Mouse (Mus musculus): ENCODE measurements at regions not wholly inside any gene's neighbourhood (a gene's known extent, or its start where the extent isn't known, plus 50 kb on each side); places are given as distances from the start of the nearest gene placed in this dataset.

DNA sequence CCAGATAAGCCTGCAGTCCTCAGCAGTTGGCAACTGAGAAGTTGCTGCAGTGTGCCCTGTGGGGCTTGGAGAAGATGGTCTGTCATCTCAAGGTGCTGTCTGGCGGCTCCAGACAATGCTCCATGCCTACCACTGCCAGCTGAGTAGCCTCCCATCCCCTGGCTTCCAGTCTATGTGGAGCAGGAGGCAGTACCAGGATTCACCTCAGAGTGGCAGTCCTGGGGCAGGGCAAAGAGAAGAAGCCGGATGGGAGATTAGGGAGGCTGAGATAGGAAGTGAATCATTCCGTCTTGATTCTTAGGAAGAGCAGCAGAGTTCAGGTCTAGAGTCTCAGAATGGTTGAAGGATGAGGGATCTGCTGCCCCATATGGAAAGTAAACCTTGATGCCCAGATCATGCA, 198.1 kb upstream of the H2al1a start:
- TF ChIP-seq ZNF384 (IDR thresholded peaks at IDR 0.05; ENCODE audit: low read depth, low read length) (no peak), MAFK (IDR thresholded peaks at IDR 0.05; ENCODE audit: insufficient read depth, low read depth, low read length) (no peak), ZC3H11A (IDR thresholded peaks at IDR 0.05; ENCODE audit: borderline replicate concordance, low read depth, low read length) (no peak), CHD2 (IDR thresholded peaks at IDR 0.05; ENCODE audit: low read depth, low read length) (no peak), HCFC1 (IDR thresholded peaks at IDR 0.05; ENCODE audit: borderline replicate concordance, insufficient read depth, low read length) (no peak)
- in situ Hi-C loops (cut with MboI; ENCODE audit: low sequenced_read_pairs in 2 of 2, unreplicated experiment in 2 of 2), result no loop called here
- Histone ChIP-seq H3K36me3 (ENCODE audit: control insufficient read depth, insufficient read depth, low read length, poor library complexity, severe bottlenecking) (no peaks in the 10 kb centered on the region), H3K9ac (ENCODE audit: insufficient read depth, low read depth, low read length, poor library complexity, severe bottlenecking) (no peak overlapping the region), H3K4me3 (ENCODE audit: insufficient read depth in 1 of 2, low read depth in 1 of 2, low read length in 2 of 2, poor library complexity in 1 of 2, severe bottlenecking in 1 of 2) (no peak overlapping the region), H3K27ac (ENCODE audit: insufficient read depth, low read depth, low read length, poor library complexity, severe bottlenecking) (no peak overlapping the region), H3K4me1 (ENCODE audit: control insufficient read depth in 2 of 2, insufficient read depth in 2 of 2, low read length in 2 of 2, poor library complexity in 1 of 2) (no peaks in the 10 kb centered on the region), H3K9me3 (ENCODE audit: control insufficient read depth, insufficient read depth, low read depth, low read length) (no peaks in the 10 kb centered on the region)
- DNase-seq (ENCODE audit: low read depth, low spot score), result no peak

DNA sequence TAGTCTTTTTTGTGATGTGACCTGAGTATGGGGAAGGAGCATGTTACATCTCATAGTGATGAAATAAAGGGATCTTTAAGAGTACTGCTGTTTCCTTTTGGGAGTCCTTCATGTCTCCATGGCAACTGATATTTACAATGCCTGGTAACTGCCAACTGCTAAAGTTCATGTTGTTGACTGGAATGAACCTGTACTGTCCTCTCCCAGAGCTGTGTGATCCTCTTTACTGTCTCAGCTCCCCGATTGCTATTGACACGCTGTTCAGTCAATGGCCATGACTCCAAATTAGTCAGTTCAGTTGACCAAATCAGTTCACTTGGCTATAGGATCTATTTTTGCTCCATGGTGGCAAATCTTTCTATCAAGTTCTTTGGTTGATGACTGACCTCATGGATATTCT, 167.8 kb upstream of the H2al1a start:
- no peak overlapping the region for H3K4me3 ChIP-seq (ENCODE audit: insufficient read depth in 1 of 2, low read depth in 1 of 2, low read length in 2 of 2, poor library complexity in 1 of 2, severe bottlenecking in 1 of 2)
- no peak overlapping the region for H3K9ac ChIP-seq (ENCODE audit: insufficient read depth, low read depth, low read length, poor library complexity, severe bottlenecking)
- no peaks in the 10 kb centered on the region for H3K4me1 ChIP-seq (ENCODE audit: control insufficient read depth in 2 of 2, insufficient read depth in 2 of 2, low read length in 2 of 2, poor library complexity in 1 of 2)
- TF ChIP-seq HCFC1 (IDR thresholded peaks at IDR 0.05; ENCODE audit: borderline replicate concordance, insufficient read depth, low read length), result no peak
- no peak overlapping the region for H3K27ac ChIP-seq (ENCODE audit: insufficient read depth, low read depth, low read length, poor library complexity, severe bottlenecking)
- in situ Hi-C loops (cut with MboI; ENCODE audit: low sequenced_read_pairs in 2 of 2, unreplicated experiment in 2 of 2), result no loop called here
- H3K9me3 ChIP-seq (ENCODE audit: control insufficient read depth, insufficient read depth, low read depth, low read length), result no peaks in the 10 kb centered on the region
- H3K36me3 ChIP-seq (ENCODE audit: control insufficient read depth, insufficient read depth, low read length, poor library complexity, severe bottlenecking), result no peaks in the 10 kb centered on the region
- no peak for DNase-seq (ENCODE audit: low read depth, low spot score)

DNA sequence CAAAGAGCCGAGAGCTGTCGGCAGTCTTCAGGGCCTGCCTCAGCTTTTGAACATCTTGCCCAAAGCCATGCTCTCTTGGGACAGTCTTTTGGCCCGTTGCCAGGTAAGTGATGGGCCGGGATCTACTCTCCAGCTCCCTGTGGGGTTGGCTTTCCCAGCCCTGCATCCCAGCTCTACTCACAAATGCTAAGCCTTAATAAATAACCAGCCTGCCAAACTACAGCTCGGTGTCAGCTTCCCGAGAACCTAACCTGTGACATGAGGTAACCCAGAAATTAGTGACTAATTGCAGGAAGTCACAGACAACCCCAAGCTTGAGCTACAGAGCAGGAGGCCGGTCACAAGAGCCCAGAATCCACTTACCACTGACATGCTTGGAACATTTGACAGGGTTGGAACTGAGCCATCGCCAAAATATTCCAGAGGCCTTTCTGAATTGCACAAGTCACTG, 159.1 kb upstream of the H2al1a start:
- Histone ChIP-seq H3K27ac (ENCODE audit: insufficient read depth, low read depth, low read length, poor library complexity, severe bottlenecking) (no peak overlapping the region), H3K4me1 (ENCODE audit: control insufficient read depth in 2 of 2, insufficient read depth in 2 of 2, low read length in 2 of 2, poor library complexity in 1 of 2) (no peaks in the 10 kb centered on the region), H3K9ac (ENCODE audit: insufficient read depth, low read depth, low read length, poor library complexity, severe bottlenecking) (no peak overlapping the region), H3K9me3 (ENCODE audit: control insufficient read depth, insufficient read depth, low read depth, low read length) (no peaks in the 10 kb centered on the region), H3K4me3 (ENCODE audit: insufficient read depth in 1 of 2, low read depth in 1 of 2, low read length in 2 of 2, poor library complexity in 1 of 2, severe bottlenecking in 1 of 2) (no peak overlapping the region), H3K36me3 (ENCODE audit: control insufficient read depth, insufficient read depth, low read length, poor library complexity, severe bottlenecking) (no peaks in the 10 kb centered on the region)
- no peak for DNase-seq (ENCODE audit: low read depth, low spot score)
- in situ Hi-C loops (cut with MboI; ENCODE audit: low sequenced_read_pairs in 2 of 2, unreplicated experiment in 2 of 2), result no loop called here
- no peak for TF ChIP-seq ZNF384 (IDR thresholded peaks at IDR 0.05; ENCODE audit: low read depth, low read length)
- TF ChIP-seq HCFC1 (IDR thresholded peaks at IDR 0.05; ENCODE audit: borderline replicate concordance, insufficient read depth, low read length), result no peak
- no peak for TF ChIP-seq MAFK (IDR thresholded peaks at IDR 0.05; ENCODE audit: insufficient read depth, low read depth, low read length)
- TF ChIP-seq CHD2 (IDR thresholded peaks at IDR 0.05; ENCODE audit: low read depth, low read length), result no peak
- TF ChIP-seq ZC3H11A (IDR thresholded peaks at IDR 0.05; ENCODE audit: borderline replicate concordance, low read depth, low read length), result no peak

DNA sequence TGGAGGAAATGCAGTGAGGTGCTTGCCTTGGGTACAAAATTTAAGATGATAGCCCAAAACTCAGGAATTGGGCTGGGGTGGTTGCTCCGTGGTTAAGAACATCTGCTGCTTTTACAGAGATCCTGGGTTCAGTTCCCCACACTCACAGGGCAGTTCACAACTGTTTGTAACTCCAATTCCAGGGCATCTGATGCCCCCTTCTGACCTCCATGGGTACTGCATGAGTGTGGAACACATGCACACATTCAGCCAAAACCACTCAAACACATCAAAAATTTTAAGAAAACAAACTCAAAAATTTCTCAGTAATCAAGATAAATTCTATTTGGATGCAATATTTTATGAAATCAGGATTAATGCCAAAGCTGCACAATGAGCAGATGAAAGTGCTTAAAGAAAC, 157.8 kb upstream of the H2al1a start:
- in situ Hi-C loops (cut with MboI; ENCODE audit: low sequenced_read_pairs in 2 of 2, unreplicated experiment in 2 of 2), result no loop called here
- Histone ChIP-seq H3K9ac (ENCODE audit: insufficient read depth, low read depth, low read length, poor library complexity, severe bottlenecking) (no peak overlapping the region), H3K4me3 (ENCODE audit: insufficient read depth in 1 of 2, low read depth in 1 of 2, low read length in 2 of 2, poor library complexity in 1 of 2, severe bottlenecking in 1 of 2) (no peak overlapping the region), H3K36me3 (ENCODE audit: control insufficient read depth, insufficient read depth, low read length, poor library complexity, severe bottlenecking) (no peaks in the 10 kb centered on the region), H3K4me1 (ENCODE audit: control insufficient read depth in 2 of 2, insufficient read depth in 2 of 2, low read length in 2 of 2, poor library complexity in 1 of 2) (no peaks in the 10 kb centered on the region), H3K27ac (ENCODE audit: insufficient read depth, low read depth, low read length, poor library complexity, severe bottlenecking) (no peak overlapping the region), H3K9me3 (ENCODE audit: control insufficient read depth, insufficient read depth, low read depth, low read length) (no peaks in the 10 kb centered on the region)
- DNase-seq (ENCODE audit: low read depth, low spot score), result peak; percentile 12
- TF ChIP-seq CHD2 (IDR thresholded peaks at IDR 0.05; ENCODE audit: low read depth, low read length) (no peak), ZC3H11A (IDR thresholded peaks at IDR 0.05; ENCODE audit: borderline replicate concordance, low read depth, low read length) (no peak), ZNF384 (IDR thresholded peaks at IDR 0.05; ENCODE audit: low read depth, low read length) (no peak), HCFC1 (IDR thresholded peaks at IDR 0.05; ENCODE audit: borderline replicate concordance, insufficient read depth, low read length) (no peak)

DNA sequence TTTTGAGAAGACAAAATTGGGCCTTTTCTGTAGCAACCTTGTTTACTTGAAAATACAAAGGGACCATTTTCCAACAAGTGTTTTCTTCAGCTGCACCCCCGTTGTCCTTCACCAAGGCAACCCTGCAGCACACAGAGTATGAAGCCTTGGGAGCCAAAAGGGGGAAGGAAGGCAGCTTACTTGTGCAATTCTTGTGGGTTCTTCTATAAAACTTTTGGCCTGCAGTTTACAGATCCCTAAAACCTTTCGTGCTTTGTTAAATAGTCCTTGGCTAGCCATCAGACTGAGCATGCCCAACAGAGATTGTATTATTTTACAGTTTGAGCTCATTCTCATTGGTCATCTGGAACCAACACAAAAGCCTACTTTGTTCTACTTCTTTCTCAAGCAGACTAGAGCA, 140.6 kb upstream of the H2al1a start:
- Histone ChIP-seq H3K4me1 (ENCODE audit: control insufficient read depth in 2 of 2, insufficient read depth in 2 of 2, low read length in 2 of 2, poor library complexity in 1 of 2) (no peaks in the 10 kb centered on the region), H3K9ac (ENCODE audit: insufficient read depth, low read depth, low read length, poor library complexity, severe bottlenecking) (no peak overlapping the region), H3K4me3 (ENCODE audit: insufficient read depth in 1 of 2, low read depth in 1 of 2, low read length in 2 of 2, poor library complexity in 1 of 2, severe bottlenecking in 1 of 2) (no peak overlapping the region), H3K36me3 (ENCODE audit: control insufficient read depth, insufficient read depth, low read length, poor library complexity, severe bottlenecking) (no peaks in the 10 kb centered on the region), H3K9me3 (ENCODE audit: control insufficient read depth, insufficient read depth, low read depth, low read length) (no peaks in the 10 kb centered on the region), H3K27ac (ENCODE audit: insufficient read depth, low read depth, low read length, poor library complexity, severe bottlenecking) (no peak overlapping the region)
- in situ Hi-C loops (cut with MboI; ENCODE audit: low sequenced_read_pairs in 2 of 2, unreplicated experiment in 2 of 2), result no loop called here
- DNase-seq (ENCODE audit: low read depth, low spot score), result no peak
- TF ChIP-seq HCFC1 (IDR thresholded peaks at IDR 0.05; ENCODE audit: borderline replicate concordance, insufficient read depth, low read length) (no peak), CHD2 (IDR thresholded peaks at IDR 0.05; ENCODE audit: low read depth, low read length) (no peak), MAFK (IDR thresholded peaks at IDR 0.05; ENCODE audit: insufficient read depth, low read depth, low read length) (no peak), ZC3H11A (IDR thresholded peaks at IDR 0.05; ENCODE audit: borderline replicate concordance, low read depth, low read length) (no peak), ZNF384 (IDR thresholded peaks at IDR 0.05; ENCODE audit: low read depth, low read length) (no peak)

Data from ES-E14 (cell line).